Mouse (Mus musculus) left cerebral cortex, adult 11 months (tissue): Measurements from ENCODE around the gene Nfe2.

Experiments
- DNase-seq: peaks from one replicate; pipeline ENCODE4 v3.0.0; 2022; ENCODE audit warnings: low spot score

The Nfe2 gene

DNA sequence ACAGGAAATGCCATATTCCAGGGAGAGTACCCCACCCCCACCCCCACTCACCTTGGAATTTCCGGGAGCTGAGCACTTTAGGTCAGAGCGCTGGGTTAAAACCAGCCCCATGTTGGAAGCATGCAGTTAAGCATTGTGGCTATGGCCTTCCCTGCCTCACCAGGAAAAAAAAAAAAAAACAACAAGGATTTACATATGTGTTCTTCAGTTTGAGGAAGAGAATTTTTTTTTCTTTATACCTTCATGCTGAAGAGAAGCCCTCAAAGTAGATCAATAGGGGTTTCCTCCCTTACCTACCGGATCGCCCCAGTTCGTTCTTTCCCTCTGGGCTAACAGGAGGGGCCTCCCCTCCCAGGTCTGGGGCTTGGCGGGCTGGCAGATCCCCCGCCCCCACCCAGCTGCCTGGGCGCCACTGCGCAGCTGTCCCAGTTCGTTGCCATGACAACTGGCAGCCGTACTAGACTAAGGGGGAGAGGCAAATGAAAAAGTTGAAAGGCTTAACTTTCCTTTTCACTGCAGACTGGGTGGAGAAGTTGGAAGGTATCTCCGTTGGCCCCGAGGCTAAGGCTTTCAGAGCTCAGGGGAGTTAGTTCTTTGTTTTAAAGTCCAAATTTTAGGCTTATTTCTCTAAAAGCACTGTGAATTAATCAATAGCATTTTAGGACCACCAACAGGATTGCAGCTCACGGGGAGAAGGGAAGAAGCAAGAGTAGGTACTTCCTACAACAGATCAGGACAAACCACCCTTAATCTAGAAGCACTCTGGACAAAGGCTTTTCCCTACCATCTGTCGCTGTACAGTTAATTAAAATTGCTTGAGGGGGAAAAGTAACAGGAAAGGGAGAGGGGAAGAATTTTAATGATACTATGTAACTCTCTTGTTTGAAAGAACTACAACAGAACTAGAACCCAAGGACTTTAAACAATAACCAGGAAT is 43.0 kb downstream of the Nfe2 start:
- DNase-seq, result peak; percentile 84

DNA sequence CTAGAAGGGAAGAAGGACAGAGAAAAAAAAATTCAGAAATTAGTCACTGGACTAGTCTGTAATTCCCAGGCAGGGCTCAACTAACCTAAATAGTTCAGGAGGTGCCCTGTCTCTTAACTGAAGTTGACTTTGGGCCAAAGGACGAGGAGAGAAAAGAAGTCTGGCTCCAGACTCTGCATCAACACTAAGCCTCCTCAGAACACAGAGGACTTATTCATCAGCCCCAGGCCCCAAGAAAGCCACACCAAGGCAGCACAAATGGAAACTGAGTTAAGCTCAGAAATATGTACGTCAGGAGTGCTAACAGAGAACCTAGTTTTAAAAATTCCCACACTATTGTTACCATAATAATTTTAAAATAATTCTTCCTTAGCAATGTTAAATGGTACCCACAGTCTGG is 44.1 kb downstream of the Nfe2 start:
- no peak for DNase-seq

DNA sequence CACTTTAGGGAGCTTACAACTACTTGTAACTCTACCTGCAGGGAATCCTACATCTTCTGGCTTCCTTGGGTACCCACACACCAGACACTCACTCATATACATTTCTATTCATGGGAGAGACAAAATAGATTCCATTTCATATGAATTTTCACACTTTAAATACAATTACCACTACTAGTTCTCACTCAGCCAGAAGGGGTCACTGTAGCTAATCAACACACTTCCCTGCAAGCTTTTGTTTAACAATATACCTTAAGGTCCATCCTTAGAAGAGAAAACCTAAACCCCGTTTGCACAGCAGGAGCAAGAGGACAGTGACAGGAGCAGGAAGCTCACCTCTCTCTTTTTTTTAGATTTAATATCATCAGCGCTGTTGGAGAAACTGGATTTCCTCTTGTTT is 53.0 kb downstream of the Nfe2 start:
- no peak for DNase-seq

DNA sequence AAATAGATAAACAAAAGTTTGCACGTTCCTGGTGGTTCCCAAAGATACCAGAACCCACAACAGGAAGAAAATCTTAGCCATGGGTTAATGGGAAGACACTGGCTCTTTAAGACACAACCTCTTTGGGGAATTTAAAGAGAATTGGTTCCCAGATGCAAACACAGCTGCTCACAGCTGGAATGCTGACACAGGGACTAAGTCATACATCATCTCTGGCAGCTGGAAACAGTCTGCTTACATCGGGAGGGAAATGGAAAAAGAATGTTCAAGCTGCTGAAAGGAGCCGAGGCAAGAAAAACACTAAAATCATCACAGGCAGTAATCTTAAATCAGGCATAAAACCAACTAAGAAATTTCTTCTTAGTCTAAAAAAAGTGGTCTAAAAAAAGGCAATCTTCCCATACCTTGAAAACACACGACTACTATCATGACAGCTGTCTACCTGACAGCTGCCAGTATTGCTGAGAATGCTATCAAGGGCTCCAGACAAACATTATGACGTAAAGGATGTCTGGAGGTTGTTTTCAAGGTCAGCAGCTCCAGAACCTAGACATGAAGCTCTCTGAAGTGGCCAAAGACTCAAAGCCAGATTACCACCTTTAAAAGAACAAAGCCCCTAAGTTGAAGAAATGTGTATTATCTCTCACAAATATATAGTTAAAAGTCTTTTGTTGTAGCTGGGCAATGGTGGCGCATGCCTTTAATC is 56.0 kb downstream of the Nfe2 start:
- no peak for DNase-seq
